Mouse (Mus musculus) frontal cortex, postnatal 36 days (tissue): ENCODE results near the gene Defb9.
A peak's percentile ranks its signal among the peaks of the same experiment; 100 is the strongest.
"Not testable (repeated sequence)": the region's sequence is repeated elsewhere in the genome, so short reads cannot be mapped to it uniquely, and the experiment has no call there.

ENCODE experiments used
- DNase-seq, 2 experiments: peaks; one replicate each; pipeline ENCODE4 v3.0.0; 2022; ENCODE audit warnings: low spot score in 2 of 2

Defb9 gene

GRCm38 (mm10) chr8:21885321-21885720, at the start of gene Defb9:
Gene Defb9, minus strand, starts transcription at chr8:21885421.
- not testable (repeated sequence) for DNase-seq

GRCm38 (mm10) chr8:21932610-21933009, 47.4 kb upstream of the Defb9 start, which contains the start of gene Defb15:
Gene Defb15, minus strand, starts transcription at chr8:21932710.
- no peak for DNase-seq

- DNase-seq = not testable (repeated sequence)
These were observed 45.5 kb upstream of the Defb9 start for GRCm38 (mm10) chr8:21930754-21931153.

DNA sequence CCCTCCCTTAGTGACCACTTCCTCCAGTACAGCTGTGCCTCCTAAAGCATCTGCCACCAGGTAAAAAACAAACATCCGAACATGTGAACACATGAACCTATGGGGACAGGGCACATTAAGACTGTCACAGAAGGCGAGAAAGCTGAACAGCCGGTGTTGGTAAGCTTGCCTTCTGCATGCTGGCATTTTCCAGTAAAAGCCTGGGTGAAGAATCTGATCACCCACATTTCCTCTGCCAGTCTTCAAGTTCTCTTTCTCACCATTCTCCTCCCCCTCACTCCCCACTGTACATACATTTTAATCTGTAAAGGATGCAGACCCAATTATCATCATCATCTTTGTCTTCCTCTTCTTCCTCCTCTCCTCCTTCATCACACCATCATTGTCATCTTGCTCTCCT, 30.4 kb upstream of the Defb9 start:
- peak; percentile 35 to 36 for DNase-seq

DNA sequence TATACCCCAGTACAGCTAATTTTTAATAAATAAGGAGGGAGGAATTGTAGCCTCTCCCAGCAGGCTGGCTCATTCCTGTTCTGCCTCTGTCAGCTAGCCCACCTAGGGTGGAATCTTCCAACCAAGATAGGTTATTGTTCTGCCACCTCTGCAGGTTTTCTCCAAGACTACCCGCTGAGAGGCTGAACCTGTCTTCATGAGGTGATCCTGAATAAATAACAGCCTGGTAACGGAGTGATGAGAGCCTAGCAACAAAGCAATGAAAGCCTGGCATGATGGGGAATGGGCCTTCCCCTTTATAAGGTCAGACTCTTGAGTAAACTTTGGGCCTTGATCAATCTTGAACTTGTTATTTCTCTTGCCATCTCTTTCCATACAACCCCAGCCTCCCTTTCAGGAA, 27.3 kb upstream of the Defb9 start:
- DNase-seq = no peak

DNA sequence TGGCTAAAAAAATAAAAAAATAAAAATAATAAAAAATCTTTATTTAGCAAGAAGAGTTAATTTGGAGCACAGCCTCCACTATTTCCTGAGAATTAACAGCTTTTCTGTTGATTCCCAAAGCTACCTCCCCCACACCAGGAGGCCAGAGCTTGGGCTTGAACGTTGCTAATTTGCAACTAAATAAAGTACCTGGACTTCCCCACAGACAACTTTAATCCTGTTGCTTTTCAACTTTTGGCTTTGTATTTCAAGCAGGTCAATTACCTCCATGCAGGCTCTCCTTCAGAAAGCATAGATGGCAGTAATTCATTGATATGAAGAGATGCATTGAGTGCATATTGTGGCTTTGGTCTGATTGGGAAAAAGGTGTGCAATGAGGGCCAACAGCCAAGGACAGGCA, 26.7 kb upstream of the Defb9 start:
- DNase-seq = no peak

- not testable (repeated sequence) for DNase-seq
These were observed 21.1 kb upstream of the Defb9 start, which contains the start of gene Defb11 for GRCm38 (mm10) chr8:21906290-21906689. Gene Defb11, minus strand, starts transcription at chr8:21906412.

GRCm38 (mm10) chr8:21858586-21858985, 26.6 kb downstream of the Defb9 start, which contains the start of gene Defb10:
Gene Defb10, plus strand, starts transcription at chr8:21858901.
- not testable (repeated sequence) for DNase-seq
